Mouse (Mus musculus): ENCODE results near the gene Cep97. TPM values are rescaled to one million over a fixed set of nuclear protein-coding genes. Genes with fewer than 3 reads are reported as not detected.
A peak's percentile ranks its signal among the peaks of the same experiment; 100 is the strongest.

Cep97 gene
- total RNA-seq, 1 experiment: 12.5 TPM

GRCm38 (mm10) chr16:55894536-55894892, 40.1 kb downstream of the Cep97 start:
- TF ChIP-seq MAFK (IDR thresholded peaks at IDR 0.05; ENCODE audit: insufficient read depth, low read depth, low read length): no peak
- TF ChIP-seq ZC3H11A (IDR thresholded peaks at IDR 0.05; ENCODE audit: borderline replicate concordance, low read depth, low read length): no peak
- TF ChIP-seq HCFC1 (IDR thresholded peaks at IDR 0.05; ENCODE audit: borderline replicate concordance, insufficient read depth, low read length): no peak
- TF ChIP-seq ZNF384 (IDR thresholded peaks at IDR 0.05; ENCODE audit: low read depth, low read length): no peak
- Histone ChIP-seq H3K9me3 (ENCODE audit: control insufficient read depth, insufficient read depth, low read depth, low read length) (no peaks in the 10 kb centered on the region), H3K4me3 (ENCODE audit: insufficient read depth in 1 of 2, low read depth in 1 of 2, low read length in 2 of 2, poor library complexity in 1 of 2, severe bottlenecking in 1 of 2) (peak overlapping the region; percentile 84 to 98), H3K4me1 (ENCODE audit: control insufficient read depth in 2 of 2, insufficient read depth in 2 of 2, low read length in 2 of 2, poor library complexity in 1 of 2) (peaks cover 5 to 7% of the 10 kb centered on the region in 2 experiments; a peak in 2 of 4 replicates), H3K27ac (ENCODE audit: insufficient read depth, low read depth, low read length, poor library complexity, severe bottlenecking) (no peak overlapping the region), H3K9ac (ENCODE audit: insufficient read depth, low read depth, low read length, poor library complexity, severe bottlenecking) (peak overlapping the region; percentile 44), H3K36me3 (ENCODE audit: control insufficient read depth, insufficient read depth, low read length, poor library complexity, severe bottlenecking) (peaks cover 3% of the 10 kb centered on the region; the same call in 1 of the 2 replicates)
- in situ Hi-C loops (cut with MboI; ENCODE audit: low sequenced_read_pairs in 2 of 2, unreplicated experiment in 2 of 2): no loop called here
- no peak for DNase-seq (ENCODE audit: low read depth, low spot score)

- in situ Hi-C loops (cut with MboI; ENCODE audit: low sequenced_read_pairs in 2 of 2, unreplicated experiment in 2 of 2): no loop called here
- H3K4me1 ChIP-seq (ENCODE audit: control insufficient read depth in 2 of 2, insufficient read depth in 2 of 2, low read length in 2 of 2, poor library complexity in 1 of 2): peaks cover 5 to 7% of the 10 kb centered on the region in 2 experiments; a peak in 2 of 4 replicates
- no peaks in the 10 kb centered on the region for H3K9me3 ChIP-seq (ENCODE audit: control insufficient read depth, insufficient read depth, low read depth, low read length)
- no peak overlapping the region for H3K27ac ChIP-seq (ENCODE audit: insufficient read depth, low read depth, low read length, poor library complexity, severe bottlenecking)
- DNase-seq (ENCODE audit: low read depth, low spot score): no peak
- TF ChIP-seq ZC3H11A (IDR thresholded peaks at IDR 0.05; ENCODE audit: borderline replicate concordance, low read depth, low read length) (no peak), ZNF384 (IDR thresholded peaks at IDR 0.05; ENCODE audit: low read depth, low read length) (no peak), HCFC1 (IDR thresholded peaks at IDR 0.05; ENCODE audit: borderline replicate concordance, insufficient read depth, low read length) (no peak), CHD2 (IDR thresholded peaks at IDR 0.05; ENCODE audit: low read depth, low read length) (no peak), MAFK (IDR thresholded peaks at IDR 0.05; ENCODE audit: insufficient read depth, low read depth, low read length) (no peak)
- no peak overlapping the region for H3K4me3 ChIP-seq (ENCODE audit: insufficient read depth in 1 of 2, low read depth in 1 of 2, low read length in 2 of 2, poor library complexity in 1 of 2, severe bottlenecking in 1 of 2)
- H3K36me3 ChIP-seq (ENCODE audit: control insufficient read depth, insufficient read depth, low read length, poor library complexity, severe bottlenecking): peaks cover 3% of the 10 kb centered on the region; the same call in 1 of the 2 replicates
- no peak overlapping the region for H3K9ac ChIP-seq (ENCODE audit: insufficient read depth, low read depth, low read length, poor library complexity, severe bottlenecking)
Observed at GRCm38 (mm10) chr16:55893410-55894107, 41.1 kb downstream of the Cep97 start.

- Histone ChIP-seq H3K9me3 (ENCODE audit: control insufficient read depth, insufficient read depth, low read depth, low read length) (no peaks in the 10 kb centered on the region), H3K4me1 (ENCODE audit: control insufficient read depth in 2 of 2, insufficient read depth in 2 of 2, low read length in 2 of 2, poor library complexity in 1 of 2) (peaks cover 5 to 8% of the 10 kb centered on the region in 2 experiments; a peak in 2 of 4 replicates), H3K36me3 (ENCODE audit: control insufficient read depth, insufficient read depth, low read length, poor library complexity, severe bottlenecking) (peaks cover 3% of the 10 kb centered on the region; the same call in 1 of the 2 replicates), H3K9ac (ENCODE audit: insufficient read depth, low read depth, low read length, poor library complexity, severe bottlenecking) (no peak overlapping the region), H3K27ac (ENCODE audit: insufficient read depth, low read depth, low read length, poor library complexity, severe bottlenecking) (no peak overlapping the region), H3K4me3 (ENCODE audit: insufficient read depth in 1 of 2, low read depth in 1 of 2, low read length in 2 of 2, poor library complexity in 1 of 2, severe bottlenecking in 1 of 2) (no peak overlapping the region)
- DNase-seq (ENCODE audit: low read depth, low spot score): no peak
- in situ Hi-C loops (cut with MboI; ENCODE audit: low sequenced_read_pairs in 2 of 2, unreplicated experiment in 2 of 2): no loop called here
- no peak for TF ChIP-seq CHD2 (IDR thresholded peaks at IDR 0.05; ENCODE audit: low read depth, low read length)
- TF ChIP-seq HCFC1 (IDR thresholded peaks at IDR 0.05; ENCODE audit: borderline replicate concordance, insufficient read depth, low read length): no peak
- no peak for TF ChIP-seq ZC3H11A (IDR thresholded peaks at IDR 0.05; ENCODE audit: borderline replicate concordance, low read depth, low read length)
- no peak for TF ChIP-seq ZNF384 (IDR thresholded peaks at IDR 0.05; ENCODE audit: low read depth, low read length)
- TF ChIP-seq MAFK (IDR thresholded peaks at IDR 0.05; ENCODE audit: insufficient read depth, low read depth, low read length): no peak
Observed at GRCm38 (mm10) chr16:55892484-55892883, 42.2 kb downstream of the Cep97 start.

- peaks cover 5 to 7% of the 10 kb centered on the region in 2 experiments; a peak in 2 of 4 replicates for H3K4me1 ChIP-seq (ENCODE audit: control insufficient read depth in 2 of 2, insufficient read depth in 2 of 2, low read length in 2 of 2, poor library complexity in 1 of 2)
- in situ Hi-C loops (cut with MboI; ENCODE audit: low sequenced_read_pairs in 2 of 2, unreplicated experiment in 2 of 2): no loop called here
- TF ChIP-seq ZNF384 (IDR thresholded peaks at IDR 0.05; ENCODE audit: low read depth, low read length) (no peak), CHD2 (IDR thresholded peaks at IDR 0.05; ENCODE audit: low read depth, low read length) (no peak), MAFK (IDR thresholded peaks at IDR 0.05; ENCODE audit: insufficient read depth, low read depth, low read length) (no peak), HCFC1 (IDR thresholded peaks at IDR 0.05; ENCODE audit: borderline replicate concordance, insufficient read depth, low read length) (no peak), ZC3H11A (IDR thresholded peaks at IDR 0.05; ENCODE audit: borderline replicate concordance, low read depth, low read length) (no peak)
Observed at GRCm38 (mm10) chr16:55891346-55891745, 43.3 kb downstream of the Cep97 start.

More at GRCm38 (mm10) chr16:55891346-55891745, 43.3 kb downstream of the Cep97 start:
- Histone ChIP-seq H3K27ac (ENCODE audit: insufficient read depth, low read depth, low read length, poor library complexity, severe bottlenecking) (no peak overlapping the region), H3K9me3 (ENCODE audit: control insufficient read depth, insufficient read depth, low read depth, low read length) (no peaks in the 10 kb centered on the region), H3K4me3 (ENCODE audit: insufficient read depth in 1 of 2, low read depth in 1 of 2, low read length in 2 of 2, poor library complexity in 1 of 2, severe bottlenecking in 1 of 2) (no peak overlapping the region), H3K9ac (ENCODE audit: insufficient read depth, low read depth, low read length, poor library complexity, severe bottlenecking) (no peak overlapping the region), H3K36me3 (ENCODE audit: control insufficient read depth, insufficient read depth, low read length, poor library complexity, severe bottlenecking) (peaks cover 7% of the 10 kb centered on the region; the same call in 1 of the 2 replicates)
- no peak for DNase-seq (ENCODE audit: low read depth, low spot score)

Measured in ES-E14 (cell line).